Mouse (Mus musculus) fibroblast of lung, adult 2 months (primary cell): ENCODE measurements around the gene Ngp.
"Not testable (repeated sequence)": the region's sequence is repeated elsewhere in the genome, so short reads cannot be mapped to it uniquely, and the experiment has no call there.

Experiments
- DNase-seq: peaks from one replicate; pipeline ENCODE4 v3.0.0-alpha.2; 2011; ENCODE audit warnings: low read depth

The Ngp gene

GRCm38 (mm10) chr9:110419511-110420112 is at the start of gene Ngp:
Ngp (plus strand) TSS chr9:110419747.
- no peak for DNase-seq

- DNase-seq = no peak
Measured at GRCm38 (mm10) chr9:110369860-110370259, 49.7 kb upstream of the Ngp start.

GRCm38 (mm10) chr9:110373871-110374270 is 45.7 kb upstream of the Ngp start:
- DNase-seq = no peak

- DNase-seq = no peak
Measured at GRCm38 (mm10) chr9:110375668-110376067, 43.9 kb upstream of the Ngp start.

GRCm38 (mm10) chr9:110377655-110378054 is 41.9 kb upstream of the Ngp start:
- DNase-seq = not testable (repeated sequence)

GRCm38 (mm10) chr9:110379361-110379760 is 40.2 kb upstream of the Ngp start:
- no peak for DNase-seq

GRCm38 (mm10) chr9:110380662-110381061 is 38.9 kb upstream of the Ngp start:
- no peak for DNase-seq

GRCm38 (mm10) chr9:110381292-110381691 is 38.3 kb upstream of the Ngp start:
- no peak for DNase-seq

GRCm38 (mm10) chr9:110384369-110384929 is 35.1 kb upstream of the Ngp start:
- DNase-seq = peak; percentile 51

GRCm38 (mm10) chr9:110388011-110388410 is 31.5 kb upstream of the Ngp start:
- no peak for DNase-seq

- DNase-seq = no peak
Measured at GRCm38 (mm10) chr9:110390843-110391242, 28.7 kb upstream of the Ngp start.

GRCm38 (mm10) chr9:110393295-110393694 is 26.3 kb upstream of the Ngp start:
- no peak for DNase-seq

- no peak for DNase-seq
Measured at GRCm38 (mm10) chr9:110400650-110401049, 18.9 kb upstream of the Ngp start.

- DNase-seq = no peak
Measured at GRCm38 (mm10) chr9:110402731-110403130, 16.8 kb upstream of the Ngp start.

- not testable (repeated sequence) for DNase-seq
Measured at GRCm38 (mm10) chr9:110403240-110403639, 16.3 kb upstream of the Ngp start.

- no peak for DNase-seq
Measured at GRCm38 (mm10) chr9:110407311-110408098, 12.0 kb upstream of the Ngp start.

GRCm38 (mm10) chr9:110408099-110408773 is 11.3 kb upstream of the Ngp start, which contains the start of gene Ptpn23:
Ptpn23 (minus strand) TSS chr9:110408213.
- DNase-seq = peak; percentile 94

GRCm38 (mm10) chr9:110410908-110411887 is 8.3 kb upstream of the Ngp start:
- DNase-seq = peak; percentile 65

GRCm38 (mm10) chr9:110412926-110413325 is 6.6 kb upstream of the Ngp start:
- no peak for DNase-seq

GRCm38 (mm10) chr9:110413785-110414184 is 5.8 kb upstream of the Ngp start:
- peak; percentile 40 for DNase-seq

GRCm38 (mm10) chr9:110431241-110431640 is 11.7 kb downstream of the Ngp start:
- DNase-seq = no peak
